Mouse (Mus musculus): ENCODE data around the gene Paqr9.

Gene Paqr9

GRCm38 (mm10) chr9:95552175-95552705, 7.2 kb upstream of the Paqr9 start:
- Histone ChIP-seq H3K9me3 (ENCODE audit: low read length) (no peaks in the 10 kb centered on the region), H3K4me3 (replicated peaks; ENCODE audit: low read length) (no peak overlapping the region), H3K36me3 (ENCODE audit: insufficient read depth, low read length) (no peaks in the 10 kb centered on the region), H3K27me3 (ENCODE audit: insufficient read depth, low read length) (peaks cover 57% of the 10 kb centered on the region), H3K4me1 (replicated peaks; ENCODE audit: low read depth, low read length) (peaks cover 3% of the 10 kb centered on the region; the same call in 1 of the 2 replicates)
- TF ChIP-seq POU5F1 (IDR thresholded peaks at IDR 0.05; ENCODE audit: borderline replicate concordance, low read length) (no peak), NANOG (IDR thresholded peaks at IDR 0.05; ENCODE audit: borderline replicate concordance, low read length) (no peak), CTCF (conservative IDR thresholded peaks at IDR 0.05; ENCODE audit: low read length) (no peak)

- H3K36me3 ChIP-seq (ENCODE audit: insufficient read depth, low read length) = no peaks in the 10 kb centered on the region
- peaks cover 68% of the 10 kb centered on the region for H3K27me3 ChIP-seq (ENCODE audit: insufficient read depth, low read length)
- no peak overlapping the region for H3K4me3 ChIP-seq (replicated peaks; ENCODE audit: low read length)
- no peak for TF ChIP-seq POU5F1 (IDR thresholded peaks at IDR 0.05; ENCODE audit: borderline replicate concordance, low read length)
- TF ChIP-seq CTCF (conservative IDR thresholded peaks at IDR 0.05; ENCODE audit: low read length) = no peak
- TF ChIP-seq NANOG (IDR thresholded peaks at IDR 0.05; ENCODE audit: borderline replicate concordance, low read length) = no peak
- H3K4me1 ChIP-seq (replicated peaks; ENCODE audit: low read depth, low read length) = peaks cover 11% of the 10 kb centered on the region
- no peaks in the 10 kb centered on the region for H3K9me3 ChIP-seq (ENCODE audit: low read length)
These were observed 4.9 kb upstream of the Paqr9 start for GRCm38 (mm10) chr9:95554231-95555221.

- Histone ChIP-seq H3K36me3 (ENCODE audit: insufficient read depth, low read length) (no peaks in the 10 kb centered on the region), H3K4me3 (replicated peaks; ENCODE audit: low read length) (no peak overlapping the region), H3K9me3 (ENCODE audit: low read length) (no peaks in the 10 kb centered on the region), H3K27me3 (ENCODE audit: insufficient read depth, low read length) (peaks cover 68% of the 10 kb centered on the region), H3K4me1 (replicated peaks; ENCODE audit: low read depth, low read length) (peaks cover 14% of the 10 kb centered on the region)
- no peak for TF ChIP-seq POU5F1 (IDR thresholded peaks at IDR 0.05; ENCODE audit: borderline replicate concordance, low read length)
- TF ChIP-seq NANOG (IDR thresholded peaks at IDR 0.05; ENCODE audit: borderline replicate concordance, low read length) = no peak
These were observed 4.2 kb upstream of the Paqr9 start for GRCm38 (mm10) chr9:95555233-95555740.

GRCm38 (mm10) chr9:95556067-95556512, 3.4 kb upstream of the Paqr9 start:
- Histone ChIP-seq H3K27me3 (ENCODE audit: insufficient read depth, low read length) (peaks cover 76% of the 10 kb centered on the region), H3K4me3 (replicated peaks; ENCODE audit: low read length) (no peak overlapping the region), H3K9me3 (ENCODE audit: low read length) (no peaks in the 10 kb centered on the region), H3K4me1 (replicated peaks; ENCODE audit: low read depth, low read length) (peaks cover 21% of the 10 kb centered on the region), H3K36me3 (ENCODE audit: insufficient read depth, low read length) (no peaks in the 10 kb centered on the region)
- TF ChIP-seq NANOG (IDR thresholded peaks at IDR 0.05; ENCODE audit: borderline replicate concordance, low read length) (no peak), POU5F1 (IDR thresholded peaks at IDR 0.05; ENCODE audit: borderline replicate concordance, low read length) (no peak), CTCF (conservative IDR thresholded peaks at IDR 0.05; ENCODE audit: low read length) (no peak)

- Histone ChIP-seq H3K36me3 (ENCODE audit: insufficient read depth, low read length) (no peaks in the 10 kb centered on the region), H3K27me3 (ENCODE audit: insufficient read depth, low read length) (peaks cover 92% of the 10 kb centered on the region), H3K9me3 (ENCODE audit: low read length) (no peaks in the 10 kb centered on the region), H3K4me3 (replicated peaks; ENCODE audit: low read length) (no peak overlapping the region), H3K4me1 (replicated peaks; ENCODE audit: low read depth, low read length) (peaks cover 21% of the 10 kb centered on the region)
- no peak for TF ChIP-seq CTCF (conservative IDR thresholded peaks at IDR 0.05; ENCODE audit: low read length)
- no peak for TF ChIP-seq NANOG (IDR thresholded peaks at IDR 0.05; ENCODE audit: borderline replicate concordance, low read length)
- no peak for TF ChIP-seq POU5F1 (IDR thresholded peaks at IDR 0.05; ENCODE audit: borderline replicate concordance, low read length)
These were observed 1.7 kb upstream of the Paqr9 start for GRCm38 (mm10) chr9:95557722-95558121.

- H3K27me3 ChIP-seq (ENCODE audit: insufficient read depth, low read length) = peaks cover 93% of the 10 kb centered on the region
- H3K9me3 ChIP-seq (ENCODE audit: low read length) = no peaks in the 10 kb centered on the region
- no peaks in the 10 kb centered on the region for H3K36me3 ChIP-seq (ENCODE audit: insufficient read depth, low read length)
- no peak for TF ChIP-seq POU5F1 (IDR thresholded peaks at IDR 0.05; ENCODE audit: borderline replicate concordance, low read length)
- TF ChIP-seq CTCF (conservative IDR thresholded peaks at IDR 0.05; ENCODE audit: low read length) = no peak
- TF ChIP-seq NANOG (IDR thresholded peaks at IDR 0.05; ENCODE audit: borderline replicate concordance, low read length) = no peak
- peak overlapping the region; percentile 77 for H3K4me3 ChIP-seq (replicated peaks; ENCODE audit: low read length)
- H3K4me1 ChIP-seq (replicated peaks; ENCODE audit: low read depth, low read length) = peaks cover 21% of the 10 kb centered on the region
These were observed 765 bp upstream of the Paqr9 start for GRCm38 (mm10) chr9:95558726-95559058.

GRCm38 (mm10) chr9:95559936-95560735, 679 bp downstream of the Paqr9 start:
- TF ChIP-seq CTCF (conservative IDR thresholded peaks at IDR 0.05; ENCODE audit: low read length) = no peak
- no peak for TF ChIP-seq NANOG (IDR thresholded peaks at IDR 0.05; ENCODE audit: borderline replicate concordance, low read length)
- no peak for TF ChIP-seq POU5F1 (IDR thresholded peaks at IDR 0.05; ENCODE audit: borderline replicate concordance, low read length)
- H3K9me3 ChIP-seq (ENCODE audit: low read length) = no peaks in the 10 kb centered on the region
- peaks cover 90% of the 10 kb centered on the region for H3K27me3 ChIP-seq (ENCODE audit: insufficient read depth, low read length)
- H3K36me3 ChIP-seq (ENCODE audit: insufficient read depth, low read length) = no peaks in the 10 kb centered on the region
- H3K4me3 ChIP-seq (replicated peaks; ENCODE audit: low read length) = peak overlapping the region; percentile 77
- peaks cover 18% of the 10 kb centered on the region for H3K4me1 ChIP-seq (replicated peaks; ENCODE audit: low read depth, low read length)

- Histone ChIP-seq H3K36me3 (ENCODE audit: insufficient read depth, low read length) (no peaks in the 10 kb centered on the region), H3K9me3 (ENCODE audit: low read length) (no peaks in the 10 kb centered on the region), H3K27me3 (ENCODE audit: insufficient read depth, low read length) (peaks cover 61% of the 10 kb centered on the region), H3K4me1 (replicated peaks; ENCODE audit: low read depth, low read length) (peaks cover 23% of the 10 kb centered on the region), H3K4me3 (replicated peaks; ENCODE audit: low read length) (no peak overlapping the region)
- no peak for TF ChIP-seq POU5F1 (IDR thresholded peaks at IDR 0.05; ENCODE audit: borderline replicate concordance, low read length)
- TF ChIP-seq NANOG (IDR thresholded peaks at IDR 0.05; ENCODE audit: borderline replicate concordance, low read length) = no peak
- TF ChIP-seq CTCF (conservative IDR thresholded peaks at IDR 0.05; ENCODE audit: low read length) = no peak
These were observed 4.6 kb downstream of the Paqr9 start for GRCm38 (mm10) chr9:95564047-95564446.
